Mouse (Mus musculus): Measurements from ENCODE around the gene Ak5. TPM values are rescaled to one million over a fixed set of nuclear protein-coding genes. Genes with fewer than 3 reads are reported as not detected.

Gene Ak5
- total and polyA plus RNA-seq, 3 experiments, result 0.13 to 0.79 (median 0.23) TPM

DNA sequence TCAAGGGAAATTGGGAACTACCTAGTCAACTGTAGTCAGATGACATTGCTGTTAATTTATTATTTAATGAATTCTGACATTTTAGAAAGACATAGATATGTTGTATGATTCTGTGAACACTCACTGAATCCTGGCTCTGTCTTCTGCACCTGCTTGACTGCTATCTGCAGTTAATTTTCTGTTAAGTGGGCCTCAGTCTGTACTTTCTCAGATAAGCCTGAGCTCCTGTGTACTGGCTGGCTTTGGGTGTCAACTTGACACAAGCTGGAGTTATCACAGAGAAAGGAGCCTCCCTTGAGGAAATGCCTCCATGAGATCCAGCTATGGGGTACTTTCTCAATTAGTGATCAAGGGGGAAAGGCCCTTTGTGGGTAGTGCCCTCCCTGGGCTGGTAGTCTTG lies 118.1 kb downstream of the Ak5 start:
- dilution Hi-C loops (cut with MboI; ENCODE audit: extremely low pct_ligation_motif_present, extremely low pct_unique_long_range_greater_than_20kb, low sequenced_read_pairs), result no loop called here
- in situ Hi-C loops (cut with MboI; ENCODE audit: low pct_ligation_motif_present, low pct_unique_long_range_greater_than_20kb, low sequenced_read_pairs), result no loop called here
- H3K4me3 ChIP-seq (replicated peaks in 1 of 3; ENCODE audit: low read depth in 2 of 3, low read length in 2 of 3, poor library complexity in 1 of 3), result no peak overlapping the region
- no peaks in the 10 kb centered on the region for H3K79me2 ChIP-seq (replicated peaks; ENCODE audit: control insufficient read depth, extremely low read depth, insufficient read depth, poor library complexity, severe bottlenecking)
- H3K9ac ChIP-seq (ENCODE audit: insufficient read depth, low read depth), result no peak overlapping the region
- no peak overlapping the region for H3K27ac ChIP-seq (ENCODE audit: insufficient read depth, low read depth)
- no peaks in the 10 kb centered on the region for H3K36me3 ChIP-seq (replicated peaks in 1 of 2; ENCODE audit: control insufficient read depth in 1 of 2, insufficient read depth in 1 of 2, low read length in 1 of 2)
- DNase-seq (ENCODE audit: extremely low read depth), result no peak
- H3K27me3 ChIP-seq (replicated peaks), result no peaks in the 10 kb centered on the region
- H3K9me3 ChIP-seq (replicated peaks; ENCODE audit: low read length), result no peaks in the 10 kb centered on the region
- no peak overlapping the region for H3K4me2 ChIP-seq (ENCODE audit: insufficient read depth, low read depth, poor library complexity, severe bottlenecking)
- peaks cover 0 to 2% of the 10 kb centered on the region in 2 experiments; a peak in 1 of 4 replicates for H3K4me1 ChIP-seq (ENCODE audit: control insufficient read depth in 1 of 2, insufficient read depth in 2 of 2)
- no peak for TF ChIP-seq MXI1 (IDR thresholded peaks at IDR 0.05; ENCODE audit: low read depth, low read length)
- TF ChIP-seq USF1 (IDR thresholded peaks at IDR 0.05; ENCODE audit: low read depth, low read length), result no peak
- TF ChIP-seq POLR2AphosphoS2 (IDR thresholded peaks at IDR 0.05; ENCODE audit: low read depth, low read length), result no peak
- no peak for TF ChIP-seq ZNF384 (IDR thresholded peaks at IDR 0.05; ENCODE audit: low read depth, low read length)
- no peak for TF ChIP-seq GABPA (IDR thresholded peaks at IDR 0.05; ENCODE audit: insufficient replicate concordance, low read depth, low read length)
- TF ChIP-seq PAX5 (IDR thresholded peaks at IDR 0.05; ENCODE audit: low read length), result no peak
- no peak for TF ChIP-seq RCOR1 (conservative IDR thresholded peaks at IDR 0.05; ENCODE audit: low read depth, low read length)

GRCm38 (mm10) chr3:152544921-152545320 lies 123.2 kb downstream of the Ak5 start:
- Histone ChIP-seq H3K9ac (ENCODE audit: insufficient read depth, low read depth) (no peak overlapping the region), H3K9me3 (replicated peaks; ENCODE audit: low read length) (no peaks in the 10 kb centered on the region), H3K4me1 (ENCODE audit: control insufficient read depth in 1 of 2, insufficient read depth in 2 of 2) (no peaks in the 10 kb centered on the region; a peak in 1 of 4 replicates), H3K36me3 (replicated peaks in 1 of 2; ENCODE audit: control insufficient read depth in 1 of 2, insufficient read depth in 1 of 2, low read length in 1 of 2) (no peaks in the 10 kb centered on the region), H3K4me2 (ENCODE audit: insufficient read depth, low read depth, poor library complexity, severe bottlenecking) (no peak overlapping the region), H3K4me3 (replicated peaks in 1 of 3; ENCODE audit: low read depth in 2 of 3, low read length in 2 of 3, poor library complexity in 1 of 3) (no peak overlapping the region), H3K79me2 (replicated peaks; ENCODE audit: control insufficient read depth, extremely low read depth, insufficient read depth, poor library complexity, severe bottlenecking) (no peaks in the 10 kb centered on the region), H3K27ac (ENCODE audit: insufficient read depth, low read depth) (no peak overlapping the region), H3K27me3 (replicated peaks) (no peaks in the 10 kb centered on the region)
- dilution Hi-C loops (cut with MboI; ENCODE audit: extremely low pct_ligation_motif_present, extremely low pct_unique_long_range_greater_than_20kb, low sequenced_read_pairs) (no loop called here), in situ Hi-C loops (cut with MboI; ENCODE audit: low pct_ligation_motif_present, low pct_unique_long_range_greater_than_20kb, low sequenced_read_pairs) (no loop called here)
- no peak for TF ChIP-seq MXI1 (IDR thresholded peaks at IDR 0.05; ENCODE audit: low read depth, low read length)
- TF ChIP-seq USF1 (IDR thresholded peaks at IDR 0.05; ENCODE audit: low read depth, low read length), result no peak
- TF ChIP-seq HCFC1 (IDR thresholded peaks at IDR 0.05; ENCODE audit: low read depth, low read length), result no peak
- no peak for TF ChIP-seq MEF2A (IDR thresholded peaks at IDR 0.05; ENCODE audit: borderline replicate concordance, low read depth, low read length)
- TF ChIP-seq ZKSCAN1 (IDR thresholded peaks at IDR 0.05; ENCODE audit: borderline replicate concordance, low read depth, low read length), result no peak
- no peak for TF ChIP-seq ZC3H11A (IDR thresholded peaks at IDR 0.05; ENCODE audit: low read depth, low read length)
- TF ChIP-seq CHD1 (IDR thresholded peaks at IDR 0.05; ENCODE audit: low read depth, low read length), result no peak
- TF ChIP-seq E2F4 (IDR thresholded peaks at IDR 0.05; ENCODE audit: insufficient replicate concordance, low read depth, low read length), result no peak
- no peak for TF ChIP-seq RCOR1 (conservative IDR thresholded peaks at IDR 0.05; ENCODE audit: low read depth, low read length)
- TF ChIP-seq MAX (IDR thresholded peaks at IDR 0.05; ENCODE audit: low read length), result no peak
- no peak for TF ChIP-seq JUN (IDR thresholded peaks at IDR 0.05; ENCODE audit: insufficient read depth, low read depth, low read length)
- no peak for TF ChIP-seq POLR2A (IDR thresholded peaks at IDR 0.05; ENCODE audit: low read depth, low read length)
- TF ChIP-seq RAD21 (IDR thresholded peaks at IDR 0.05; ENCODE audit: low read depth, low read length), result no peak
- DNase-seq (ENCODE audit: extremely low read depth), result no peak

Measured in CH12.LX (cell line).